In genomic region chr16:34931306-34931705, GRCm38 (mm10) we compare ENCODE assay signal across 29 mouse cellular contexts.
A peak's percentile ranks its signal among the peaks of the same experiment; 100 is the strongest.
DNase-seq lines count a peak whose midpoint lies in the region; ATAC-seq and TF ChIP-seq lines count a peak whose summit lies in the region.
"Had no signal": no experiment of that assay in that cellular context is flagged by ENCODE, and none has a peak within 500 bp of the region (broad histone marks: within the 10 kb centered on the region; RNA-seq: fewer than 3 reads in every experiment).

No protein-coding gene starts in this region.

- no peaks in the 10 kb centered on the region for H3K9me3 ChIP-seq in lung, postnatal 0 days (ENCODE audit: low read length)
- H3K9me3 ChIP-seq in intestine, embryonic 15.5 days = no peaks in the 10 kb centered on the region
- H3K9me3 ChIP-seq in embryonic facial prominence, embryonic 10.5 days = no peaks in the 10 kb centered on the region
- H3K9me3 ChIP-seq: embryonic facial prominence, embryonic 15.5 days; heart, embryonic 15.5 days; hindbrain, embryonic 10.5 days; hindbrain, embryonic 15.5 days; kidney, embryonic 15.5 days; liver, embryonic 12.5 days; midbrain, embryonic 10.5 days; neural tube, embryonic 13.5 days; stomach, embryonic 15.5 days had no signal

- TF ChIP-seq CTCF in lung, postnatal 0 days (IDR thresholded peaks at IDR 0.05) = no peak
- TF ChIP-seq CTCF in small intestine, adult 2 months (IDR thresholded peaks at IDR 0.05; ENCODE audit: extremely low read depth, insufficient read length, insufficient replicate concordance, low read depth, low read length) = no peak

- 0 out of 2 replicates have a peak overlapping the region, but pooled peaks have one; percentile 44 for H3K27ac ChIP-seq in lung, postnatal 0 days (ENCODE audit: low read length)
- H3K27ac ChIP-seq in intestine, embryonic 15.5 days = peak overlapping the region; percentile 76; the same call in 1 of the 2 replicates
- peak overlapping the region; percentile 96 for H3K27ac ChIP-seq in small intestine, adult 2 months (ENCODE audit: insufficient read depth, low read depth, low read length)
- no peak overlapping the region; the same call in 1 of the 2 replicates for H3K27ac ChIP-seq in embryonic facial prominence, embryonic 10.5 days (replicated peaks)
- H3K27ac ChIP-seq: hindbrain, embryonic 15.5 days; left cerebral cortex, adult 2 months; liver, embryonic 12.5 days; macrophage; midbrain, embryonic 10.5 days; neural tube, embryonic 13.5 days had no signal

- no peak for TF ChIP-seq EP300 in lung, postnatal 0 days (IDR thresholded peaks at IDR 0.05)

- peaks cover 4% of the 10 kb centered on the region; the same call in 1 of the 2 replicates for H3K36me3 ChIP-seq in lung, postnatal 0 days (ENCODE audit: insufficient read depth, low read length)
- H3K36me3 ChIP-seq in intestine, embryonic 15.5 days = 0 out of 2 replicates have a peak, but pooled peaks cover 3% of the 10 kb centered on the region
- H3K36me3 ChIP-seq in small intestine, adult 2 months (ENCODE audit: control insufficient read depth, insufficient read depth, low read length) = 0 out of 2 replicates have a peak, but pooled peaks cover 4% of the 10 kb centered on the region
- H3K36me3 ChIP-seq in embryonic facial prominence, embryonic 10.5 days (replicated peaks) = no peaks in the 10 kb centered on the region
- H3K36me3 ChIP-seq: heart, embryonic 15.5 days; hindbrain, embryonic 10.5 days; hindbrain, embryonic 15.5 days; liver, embryonic 12.5 days; neural tube, embryonic 13.5 days; stomach, embryonic 15.5 days had no signal

- 52% methylated on average over 2 of the region's 2 CpGs for WGBS in lung, postnatal 0 days
- WGBS in intestine, embryonic 15.5 days = 48% methylated on average over 2 of the region's 2 CpGs
- WGBS in small intestine, adult 2 months = 53% methylated on average over 2 of the region's 2 CpGs
- 79% methylated on average over 2 of the region's 2 CpGs for WGBS in embryonic facial prominence, embryonic 10.5 days

- peaks cover 11% of the 10 kb centered on the region; the same call in 1 of the 2 replicates for H3K4me1 ChIP-seq in lung, postnatal 0 days (ENCODE audit: insufficient read depth, low read depth, low read length)
- peaks cover 66% of the 10 kb centered on the region for H3K4me1 ChIP-seq in intestine, embryonic 15.5 days (replicated peaks)
- H3K4me1 ChIP-seq in small intestine, adult 2 months (ENCODE audit: control insufficient read depth, insufficient read depth, insufficient read length, low read length) = peaks cover 54% of the 10 kb centered on the region
- H3K4me1 ChIP-seq in embryonic facial prominence, embryonic 10.5 days = peaks cover 53% of the 10 kb centered on the region

- H3K27me3 ChIP-seq in lung, postnatal 0 days (replicated peaks; ENCODE audit: insufficient read depth, low read length) = no peaks in the 10 kb centered on the region
- H3K27me3 ChIP-seq in intestine, embryonic 15.5 days (replicated peaks) = no peaks in the 10 kb centered on the region
- no peaks in the 10 kb centered on the region for H3K27me3 ChIP-seq in small intestine, adult 2 months (ENCODE audit: control insufficient read depth, insufficient read depth, low read length)
- H3K27me3 ChIP-seq in embryonic facial prominence, embryonic 10.5 days (replicated peaks; ENCODE audit: low read depth, poor library complexity, severe bottlenecking) = 0 out of 2 replicates have a peak, but pooled peaks cover 4% of the 10 kb centered on the region
- H3K27me3 ChIP-seq: embryonic facial prominence, embryonic 15.5 days; hindbrain, embryonic 15.5 days; kidney, embryonic 15.5 days; liver, embryonic 12.5 days; neural tube, embryonic 13.5 days; Patski; stomach, embryonic 15.5 days had no signal

- H3K4me2 ChIP-seq in lung, postnatal 0 days (replicated peaks; ENCODE audit: low read depth, low read length) = no peak overlapping the region
- H3K4me2 ChIP-seq in intestine, embryonic 15.5 days (replicated peaks) = 0 out of 2 replicates have a peak overlapping the region, but pooled peaks have one; percentile 20
- H3K4me2 ChIP-seq: embryonic facial prominence, embryonic 15.5 days; heart, embryonic 15.5 days; hindbrain, embryonic 15.5 days; kidney, embryonic 15.5 days; liver, embryonic 12.5 days; neural tube, embryonic 13.5 days; stomach, embryonic 15.5 days had no signal

- H3K9ac ChIP-seq in lung, postnatal 0 days (replicated peaks; ENCODE audit: low read depth) = no peak overlapping the region
- no peak overlapping the region for H3K9ac ChIP-seq in intestine, embryonic 15.5 days
- H3K9ac ChIP-seq: embryonic facial prominence, embryonic 15.5 days; heart, embryonic 15.5 days; hindbrain, embryonic 15.5 days; kidney, embryonic 15.5 days; liver, embryonic 12.5 days; liver, postnatal 0 days; neural tube, embryonic 13.5 days; stomach, embryonic 15.5 days had no signal

- no peak overlapping the region for H3K4me3 ChIP-seq in lung, postnatal 0 days (ENCODE audit: low read depth, low read length)
- H3K4me3 ChIP-seq in intestine, embryonic 15.5 days (replicated peaks) = no peak overlapping the region
- H3K4me3 ChIP-seq in small intestine, adult 2 months (ENCODE audit: low read depth, low read length) = peak overlapping the region; percentile 68; the same call in 1 of the 2 replicates
- no peak overlapping the region for H3K4me3 ChIP-seq in embryonic facial prominence, embryonic 10.5 days
- H3K4me3 ChIP-seq: embryonic facial prominence, embryonic 15.5 days; heart, embryonic 15.5 days; hindbrain, embryonic 10.5 days; hindbrain, embryonic 15.5 days; kidney, embryonic 15.5 days; left cerebral cortex, adult 2 months; liver, embryonic 12.5 days; midbrain, embryonic 10.5 days; neural tube, embryonic 13.5 days; stomach, embryonic 15.5 days had no signal

- ATAC-seq in lung, postnatal 0 days = no peak
- no peak for ATAC-seq in intestine, embryonic 15.5 days
- no peak for ATAC-seq in erythroblast, adult 5-6 weeks (replicated peaks; ENCODE audit: low FRiP score, poor library complexity, severe bottlenecking)
- ATAC-seq: forebrain, embryonic 14.5 days; inflammation-experienced regulatory T-cells, adult 6 months; liver, embryonic 12.5 days; liver, postnatal 0 days; Patski had no signal

- intact Hi-C loops in heart, postnatal 25 days (cut with DNase I) = no loop called here

- TF ChIP-seq POLR2A in small intestine, adult 2 months (IDR thresholded peaks at IDR 0.05; ENCODE audit: low read depth, low read length) = no peak

- DNase-seq in heart, adult 11 months = peak; percentile 89
- no peak for DNase-seq in heart, postnatal 25 days (ENCODE audit: low spot score)
- no peak for DNase-seq in lung, postnatal 0 days (ENCODE audit: low spot score)
- DNase-seq in lung, adult 18-20 months = no peak
- DNase-seq in embryonic facial prominence, embryonic 10.5 days (ENCODE audit: low spot score) = no peak
- DNase-seq: adrenal gland, postnatal 14 days; cerebellum, adult 2 months; cerebellum, postnatal 14 days; gastrocnemius, postnatal 25 days; kidney, postnatal 25 days; liver, postnatal 0 days; lung, postnatal 10 days had no signal
